Mouse (Mus musculus): ENCODE measurements around the gene Btbd8.

The Btbd8 gene

DNA sequence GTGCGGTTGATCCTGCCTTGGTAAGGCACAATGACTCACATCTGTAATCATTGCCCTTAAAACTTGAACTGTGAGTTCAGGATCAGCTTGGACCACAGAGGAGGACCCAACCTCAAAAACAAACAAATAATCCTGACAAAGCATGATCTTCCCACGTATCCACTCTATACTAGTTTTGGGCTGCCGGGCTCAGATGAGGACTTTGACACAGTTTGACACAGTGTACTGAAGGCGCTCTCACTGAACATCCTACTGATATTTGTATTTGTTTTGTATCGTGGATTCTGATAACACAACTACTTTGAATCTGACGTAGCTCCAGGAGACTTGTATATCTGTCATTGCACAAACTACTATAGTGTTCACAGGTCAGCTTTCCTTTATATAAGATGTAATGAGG is 83.6 kb downstream of the Btbd8 start:
- no peak for DNase-seq

DNA sequence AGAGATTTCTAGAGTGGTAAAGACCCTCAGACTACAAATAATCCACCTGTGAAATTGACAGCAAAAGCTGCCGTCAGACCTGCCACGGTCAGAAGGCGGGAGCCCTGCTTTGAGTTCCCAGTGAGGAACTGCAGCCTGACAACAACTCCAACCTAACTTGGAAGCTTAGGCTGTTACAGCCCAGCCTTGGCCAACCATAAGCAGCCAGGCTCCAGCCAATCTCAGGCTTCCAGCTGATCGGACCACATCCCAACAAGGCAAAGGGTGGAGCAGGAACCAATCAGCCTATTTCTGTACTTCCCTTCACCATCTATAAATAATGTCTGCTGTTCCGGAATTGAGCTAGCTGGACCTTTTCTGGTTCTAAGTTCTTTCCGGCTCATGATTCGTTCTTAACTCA is 84.1 kb downstream of the Btbd8 start:
- no peak for DNase-seq

DNA sequence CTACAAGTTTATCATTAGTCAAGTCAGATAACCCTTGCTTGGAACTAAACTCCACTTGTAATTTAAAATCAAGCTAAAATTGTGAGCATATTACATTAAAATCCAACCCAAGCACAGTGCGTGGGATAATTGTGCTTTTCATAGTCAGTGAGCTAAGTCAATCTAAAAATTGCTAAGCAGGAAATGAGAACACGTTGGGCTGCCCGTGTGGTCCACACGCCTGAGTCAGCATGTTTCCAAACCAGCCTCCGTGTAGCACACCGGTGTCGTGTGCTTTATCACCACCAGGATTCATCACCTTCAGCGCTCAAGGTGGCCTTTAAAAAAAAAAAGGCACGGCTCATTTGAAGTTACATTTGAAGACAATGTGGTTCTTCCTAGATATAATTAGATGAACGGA is 86.5 kb downstream of the Btbd8 start:
- DNase-seq, result no peak

DNA sequence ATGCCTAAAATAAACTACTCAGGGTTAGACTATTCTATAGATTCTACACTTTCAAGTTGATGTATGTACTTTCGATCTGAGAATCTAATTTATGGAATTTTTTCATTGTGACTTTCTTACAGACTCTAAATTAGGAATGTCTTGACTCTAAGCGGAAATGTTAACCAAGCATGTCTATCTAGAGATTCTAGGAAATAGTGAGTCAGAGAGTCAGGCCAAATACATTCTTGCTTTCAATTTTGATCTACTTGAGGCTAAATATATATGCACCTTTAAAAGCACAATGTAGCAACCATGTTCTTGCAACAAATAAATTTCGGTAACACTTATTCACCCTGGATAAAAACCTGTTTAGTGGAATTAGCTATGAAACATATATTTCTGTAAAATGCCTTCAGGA is 91.1 kb downstream of the Btbd8 start:
- DNase-seq, result no peak

DNA sequence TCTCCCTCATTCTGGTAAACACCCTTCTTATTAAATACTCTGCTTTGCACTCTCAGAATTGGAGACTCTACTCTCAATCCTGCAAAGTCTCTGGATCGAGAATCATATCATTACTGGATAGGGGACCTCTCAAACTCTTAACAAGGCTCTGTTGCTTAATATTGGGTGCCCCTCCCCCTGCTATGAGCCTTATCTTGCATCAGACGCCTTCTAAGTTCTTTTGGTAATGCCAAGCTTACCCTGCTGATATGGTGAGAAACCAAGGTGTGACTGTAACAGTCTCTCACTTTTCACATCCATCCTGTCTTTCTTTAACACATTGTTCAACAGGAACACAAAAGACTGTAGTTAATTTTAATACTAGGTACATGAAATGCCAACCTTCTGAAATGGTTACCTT is 95.8 kb downstream of the Btbd8 start:
- DNase-seq, result no peak

DNA sequence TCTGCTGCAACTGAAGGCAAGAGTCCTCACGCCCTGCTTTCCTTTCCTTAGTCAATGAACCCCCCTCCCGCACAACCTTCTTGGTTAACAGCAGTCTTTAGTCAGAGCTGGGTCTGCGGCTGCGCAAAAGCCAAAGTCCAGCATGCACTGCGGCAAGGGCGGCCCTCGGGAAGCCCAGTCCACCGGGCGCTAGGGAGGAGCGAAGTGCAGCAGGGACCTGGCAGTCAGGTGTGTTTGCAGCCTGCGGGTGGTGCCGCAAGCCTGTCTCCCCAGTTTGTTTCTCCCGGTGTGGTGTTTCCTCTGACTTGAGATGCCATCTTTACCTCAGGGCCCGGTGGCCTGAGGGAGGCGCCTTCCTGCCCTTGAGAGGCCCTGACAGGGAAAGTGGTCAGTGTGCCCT is 96.8 kb downstream of the Btbd8 start, which contains the start of gene 1700028K03Rik:
Gene 1700028K03Rik, plus strand, starts transcription at position 129 of the 400 bp plus-strand sequence.
- no peak for DNase-seq

DNA sequence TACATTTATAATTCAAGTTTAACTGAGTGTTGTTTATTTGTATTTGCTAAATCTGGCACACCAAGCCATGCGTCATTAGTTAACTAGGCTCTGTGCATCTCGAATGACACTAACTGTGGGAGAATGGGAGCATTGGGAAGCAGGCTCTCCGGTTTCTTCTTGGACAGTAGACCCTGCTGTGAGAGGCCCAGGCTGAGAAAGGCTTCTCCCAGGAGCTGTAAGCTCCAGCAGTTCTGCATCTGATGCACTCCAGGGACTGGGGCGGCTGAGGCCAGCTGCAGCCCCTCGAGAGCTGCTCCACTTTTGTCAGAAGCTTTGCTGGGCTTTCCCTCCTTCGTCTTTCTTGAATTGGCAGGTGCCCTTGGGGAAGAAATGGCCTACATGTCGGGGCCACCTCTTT is 103.9 kb downstream of the Btbd8 start:
- DNase-seq, result no peak

DNA sequence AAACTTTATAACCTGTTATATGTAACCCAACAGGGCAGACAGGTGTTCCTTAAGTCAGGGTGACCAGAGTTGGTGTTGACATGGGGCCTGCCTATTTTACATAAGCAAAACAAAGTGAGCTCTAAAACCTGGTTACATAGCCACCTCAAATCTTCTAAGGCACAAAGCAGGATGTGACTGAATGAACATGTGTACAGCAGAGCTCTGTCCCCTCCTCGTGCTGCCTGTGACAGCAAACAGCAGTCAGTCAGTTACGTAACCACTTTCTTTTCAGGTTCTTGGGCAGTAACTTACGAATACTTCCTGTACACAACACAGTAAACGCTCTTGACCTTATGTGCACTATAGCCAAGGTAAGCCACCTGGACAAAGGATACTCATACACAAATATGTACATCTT is 108.1 kb downstream of the Btbd8 start:
- DNase-seq, result no peak

DNA sequence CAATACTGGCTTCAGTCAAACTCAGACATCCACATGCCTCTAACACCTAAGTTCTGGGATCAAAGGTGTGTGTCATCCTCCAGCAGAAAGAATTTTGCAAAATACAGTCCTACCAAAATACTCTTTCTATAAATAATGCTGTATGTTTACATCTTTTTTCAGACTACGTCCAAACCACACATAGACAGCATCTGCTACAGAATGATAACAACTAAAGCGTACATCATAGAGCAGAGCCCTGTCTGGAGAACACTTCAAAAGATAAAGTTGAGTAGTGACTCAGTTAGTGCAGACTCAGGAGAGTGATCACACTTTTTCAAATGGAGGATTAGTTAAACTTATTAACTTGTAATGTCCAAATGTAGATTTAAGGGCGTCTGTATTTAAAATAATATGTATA is 110.2 kb downstream of the Btbd8 start:
- no peak for DNase-seq

DNA sequence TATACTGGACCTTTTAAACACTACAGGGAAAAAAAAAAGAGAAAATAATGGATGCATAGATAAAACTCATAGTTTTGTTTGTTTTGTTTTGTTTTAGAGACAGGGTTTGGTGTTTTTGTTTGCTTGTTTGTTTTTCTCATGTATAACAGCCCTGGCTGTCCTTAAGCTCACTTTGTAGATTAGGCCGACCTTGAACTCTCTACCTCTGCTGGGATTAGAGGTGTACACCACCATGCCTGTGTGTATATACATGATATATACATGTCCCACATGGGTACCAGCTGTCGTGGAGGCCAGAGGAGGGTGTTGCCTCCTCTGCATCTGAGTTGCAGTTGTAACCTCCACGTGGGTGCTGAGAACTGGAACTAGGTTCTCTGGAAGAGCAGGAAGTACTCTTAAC is 110.6 kb downstream of the Btbd8 start:
- DNase-seq, result no peak

DNA sequence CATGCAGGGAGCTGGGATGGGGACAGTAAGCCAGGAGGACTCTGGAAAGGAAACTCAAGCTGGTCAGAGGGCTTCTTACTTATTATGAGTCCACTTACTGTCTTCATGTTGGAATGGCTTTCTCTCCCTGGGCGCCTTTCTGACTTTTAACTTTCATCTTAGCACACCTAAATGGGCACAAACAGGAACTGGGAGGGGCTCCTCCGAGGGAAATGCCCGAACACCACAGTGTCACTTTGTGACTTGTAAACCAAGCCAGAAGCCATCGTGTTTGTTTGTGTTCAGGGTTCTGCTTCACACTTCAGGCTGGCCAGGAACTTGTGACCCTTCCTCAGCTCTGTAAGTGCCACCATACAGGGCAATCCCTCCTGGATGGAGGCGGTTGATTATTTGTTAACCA is 116.5 kb downstream of the Btbd8 start:
- no peak for DNase-seq

DNA sequence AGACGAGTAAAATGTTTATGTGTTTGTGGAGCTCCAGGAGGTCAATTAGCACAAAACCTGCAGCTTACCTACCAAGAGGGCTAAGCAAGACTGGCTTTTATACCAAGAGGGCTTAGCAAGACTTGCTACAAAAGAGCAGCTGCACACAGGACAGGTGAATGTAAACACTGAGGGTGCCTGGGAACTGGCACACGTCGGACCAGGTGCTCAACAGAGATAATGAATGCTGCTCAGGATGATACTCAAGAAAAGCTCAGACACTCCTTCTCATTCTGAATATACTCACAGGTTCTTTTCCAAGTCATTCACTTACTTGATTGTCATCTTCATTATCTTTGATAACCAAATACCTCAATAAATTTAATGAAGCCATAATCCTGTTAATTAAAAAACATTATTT is 119.2 kb downstream of the Btbd8 start:
- DNase-seq, result no peak

Measured in cerebellum, adult 18-20 months (tissue).